Mouse (Mus musculus) forebrain, embryonic 11.5 days (tissue): ENCODE data around the gene 1700028K03Rik. TPM values are rescaled to one million over a fixed set of nuclear protein-coding genes. Genes with fewer than 3 reads are reported as not detected.

Source experiments
- ATAC-seq: fragments of 200-750 bp; cut with Nextera tagmentation; replicated peaks from 2 replicates; pipeline ENCODE4 v1.8.0; 2017; ENCODE audit warnings: moderate TSS enrichment; ENCODE audit not compliant: low FRiP score
- DNase-seq: peaks from one replicate; pipeline ENCODE4 v3.0.0-alpha.2; 2017; ENCODE audit warnings: low spot score
- H3K27ac ChIP-seq: fragments of 300-500 bp; sonication (generic); 2 replicates; pipeline ENCODE4 v1.5.1; 2014; ENCODE audit warnings: low read depth, low read length
- H3K27me3 ChIP-seq: fragments of 300-500 bp; sonication (generic); 2 replicates; pipeline ENCODE4 v1.6.1; 2014; ENCODE audit warnings: mild to moderate bottlenecking, low read length, mixed read lengths; ENCODE audit not compliant: control insufficient read depth, insufficient read depth
- H3K36me3 ChIP-seq: fragments of 300-500 bp; sonication (generic); 2 replicates; pipeline ENCODE4 v1.6.1; 2014; ENCODE audit warnings: mild to moderate bottlenecking, low read length, moderate library complexity, mixed read lengths; ENCODE audit not compliant: control insufficient read depth, insufficient read depth
- H3K4me1 ChIP-seq: fragments of 300-500 bp; sonication (generic); replicated peaks from 2 replicates; pipeline ENCODE4 v1.6.1; 2014; ENCODE audit warnings: low read length, mixed read lengths; ENCODE audit not compliant: control insufficient read depth, insufficient read depth
- H3K4me2 ChIP-seq: fragments of 300-500 bp; sonication (generic); 2 replicates; pipeline ENCODE4 v1.6.1; 2014; ENCODE audit warnings: low read depth, mild to moderate bottlenecking, low read length, moderate library complexity, mixed read lengths; ENCODE audit not compliant: severe bottlenecking
- H3K4me3 ChIP-seq: fragments of 300-500 bp; sonication (generic); 2 replicates; pipeline ENCODE4 v1.5.1; 2014; ENCODE audit warnings: low read depth, low read length
- H3K9ac ChIP-seq: fragments of 300-500 bp; sonication (generic); 2 replicates; pipeline ENCODE4 v1.6.1; 2014; ENCODE audit warnings: low read length
- H3K9me3 ChIP-seq: fragments of 300-500 bp; sonication (generic); 2 replicates; pipeline ENCODE4 v1.6.1; 2016; ENCODE audit warnings: low read length, mixed read lengths; ENCODE audit not compliant: control insufficient read depth
- WGBS: fragments of 180-500 bp; shearing (Covaris S2); extraction: QIAGEN DNeasy Blood & Tissue Kit; methylation state at CpG from one replicate; pipeline ENCODE4 v1.1.7; 2014; 5-methylcytosine and 5-hydroxymethylcytosine counted together
- polyA plus RNA-seq: library from polyadenylated mRNA; unstranded; fragments of >200 nt; fragmentation: Nextera tagmentation; extraction: Ambion mirVana; gene quantifications from 2 replicates; pipeline ENCODE4 v1.2.1, GENCODE M21; 2014

Gene 1700028K03Rik
- polyA plus RNA-seq, 1 experiment from 2014 or later = 0.16 TPM

DNA sequence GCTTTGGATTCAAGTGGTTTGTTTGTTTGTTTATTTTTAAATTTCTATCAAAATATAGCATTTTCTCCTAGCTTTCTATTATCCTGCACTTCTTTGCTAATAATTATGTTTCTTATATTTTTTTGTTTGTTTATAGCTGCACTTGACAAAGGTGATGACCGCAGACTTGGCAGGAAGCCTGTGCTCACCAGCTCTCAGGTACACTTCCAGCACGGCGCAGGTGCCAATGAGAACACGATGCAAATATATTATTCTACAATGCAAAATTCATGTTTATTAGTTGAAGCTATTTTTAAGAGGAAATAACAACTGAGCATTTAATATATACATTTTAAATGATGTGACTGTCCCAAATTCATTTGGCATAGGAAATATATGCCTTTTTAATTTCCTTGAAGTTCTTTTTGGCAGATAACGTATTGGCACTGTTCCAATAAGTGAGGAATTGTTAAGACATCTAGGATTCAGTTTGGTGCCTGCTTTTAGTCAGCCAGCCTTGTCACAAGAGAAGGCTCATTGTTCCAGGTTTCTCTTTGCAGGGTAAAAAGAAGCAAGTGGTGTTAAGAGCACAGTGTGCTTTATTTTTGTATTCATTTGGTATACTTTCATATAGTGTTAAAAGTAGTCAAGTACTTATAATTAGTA, 34.5 kb upstream of the 1700028K03Rik start:
- no peak overlapping the region for H3K9ac ChIP-seq
- no peak for DNase-seq
- no peaks in the 10 kb centered on the region for H3K27me3 ChIP-seq
- H3K27ac ChIP-seq = no peak overlapping the region
- H3K9me3 ChIP-seq = no peaks in the 10 kb centered on the region
- 89% methylated on average over 5 of the region's 5 CpGs for WGBS
- no peaks in the 10 kb centered on the region for H3K36me3 ChIP-seq
- H3K4me1 ChIP-seq = peaks cover 7% of the 10 kb centered on the region
- H3K4me3 ChIP-seq = no peak overlapping the region
- no peak for ATAC-seq
- H3K4me2 ChIP-seq = no peak overlapping the region

DNA sequence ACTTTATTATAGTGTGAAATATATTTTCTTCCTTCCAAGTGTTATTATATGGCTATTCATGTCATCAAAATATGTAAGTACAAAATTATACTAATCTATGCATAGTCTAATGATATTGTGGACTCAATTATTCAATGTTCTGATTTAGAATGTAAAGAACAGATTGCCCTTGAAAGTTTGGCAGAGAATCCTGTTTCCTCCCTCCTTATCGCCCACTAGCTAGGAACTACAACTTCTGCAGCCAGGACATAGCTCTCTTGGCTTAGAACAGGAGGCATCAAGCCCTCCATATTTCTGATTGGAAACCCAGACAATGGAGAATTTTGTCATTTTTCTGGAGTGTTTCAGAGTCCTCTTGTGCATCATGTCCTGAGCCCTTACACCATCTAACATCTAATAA, 33.8 kb upstream of the 1700028K03Rik start:
- no peak overlapping the region for H3K4me2 ChIP-seq
- 71% methylated on average over 1 of the region's 1 CpGs for WGBS
- H3K27me3 ChIP-seq = no peaks in the 10 kb centered on the region
- H3K9me3 ChIP-seq = no peaks in the 10 kb centered on the region
- no peak overlapping the region for H3K4me3 ChIP-seq
- no peak for DNase-seq
- no peak overlapping the region for H3K9ac ChIP-seq
- ATAC-seq = no peak
- H3K27ac ChIP-seq = no peak overlapping the region
- peaks cover 7% of the 10 kb centered on the region for H3K4me1 ChIP-seq
- H3K36me3 ChIP-seq = no peaks in the 10 kb centered on the region

DNA sequence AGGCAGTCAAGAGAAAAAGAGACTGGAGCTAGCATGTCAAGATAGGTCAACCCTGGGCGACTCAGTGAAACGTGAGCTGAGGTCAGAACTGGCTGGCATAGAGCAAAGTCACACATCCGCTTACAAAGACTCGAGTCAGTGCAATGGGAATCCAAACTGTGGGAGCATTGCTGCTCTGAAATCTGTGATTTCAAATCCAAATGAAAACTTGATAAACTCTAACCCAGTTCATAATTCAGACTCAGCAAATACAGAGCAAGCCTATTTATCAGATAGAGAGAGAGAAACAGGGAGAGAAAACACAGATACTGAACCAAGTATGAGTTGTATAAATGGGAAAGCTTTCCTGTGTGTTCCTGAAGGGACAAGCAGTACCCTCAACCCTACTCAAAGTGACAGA, 27.2 kb upstream of the 1700028K03Rik start, which contains the start of gene Gm42669:
Gm42669 (plus strand) TSS at position 301 of the 400 bp plus-strand sequence.
- Histone ChIP-seq H3K4me3 (no peak within 1 kb of the TSS), H3K9ac (no peak within 1 kb of the TSS), H3K4me1 (no peaks in the 10 kb centered on the region), H3K4me2 (no peak within 1 kb of the TSS), H3K9me3 (no peaks in the 10 kb centered on the region), H3K36me3 (no peaks in the 10 kb centered on the region; the same call in 1 of the 2 replicates), H3K27ac (no peak within 1 kb of the TSS), H3K27me3 (no peaks in the 10 kb centered on the region)
- no peak for ATAC-seq
- DNase-seq = no peak
- 84% methylated on average over 4 of the region's 4 CpGs for WGBS

DNA sequence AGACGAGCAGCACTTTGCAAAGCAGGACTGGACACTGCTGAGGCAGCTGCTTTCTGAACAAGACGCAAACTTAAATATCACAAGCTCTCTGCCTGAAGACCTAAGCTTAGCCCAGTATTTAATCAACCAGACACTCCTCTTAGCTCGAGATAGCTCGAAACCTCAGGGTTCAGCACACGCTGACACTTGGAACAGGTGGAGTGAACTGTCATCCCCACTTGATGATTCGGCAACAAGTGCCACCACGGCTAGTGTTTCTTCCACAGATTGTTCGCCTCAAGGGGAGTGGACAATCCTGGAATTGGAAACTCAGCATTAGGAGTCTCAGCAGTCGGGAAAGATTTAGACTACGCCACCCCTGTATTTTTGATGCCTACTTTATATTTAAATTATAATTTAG, 24.0 kb upstream of the 1700028K03Rik start:
- Histone ChIP-seq H3K9ac (no peak overlapping the region), H3K27me3 (no peaks in the 10 kb centered on the region), H3K36me3 (no peaks in the 10 kb centered on the region; the same call in 1 of the 2 replicates), H3K27ac (no peak overlapping the region), H3K4me3 (no peak overlapping the region), H3K4me1 (no peaks in the 10 kb centered on the region), H3K9me3 (no peaks in the 10 kb centered on the region), H3K4me2 (no peak overlapping the region)
- no peak for DNase-seq
- no peak for ATAC-seq
- WGBS = 89% methylated on average over 10 of the region's 10 CpGs

DNA sequence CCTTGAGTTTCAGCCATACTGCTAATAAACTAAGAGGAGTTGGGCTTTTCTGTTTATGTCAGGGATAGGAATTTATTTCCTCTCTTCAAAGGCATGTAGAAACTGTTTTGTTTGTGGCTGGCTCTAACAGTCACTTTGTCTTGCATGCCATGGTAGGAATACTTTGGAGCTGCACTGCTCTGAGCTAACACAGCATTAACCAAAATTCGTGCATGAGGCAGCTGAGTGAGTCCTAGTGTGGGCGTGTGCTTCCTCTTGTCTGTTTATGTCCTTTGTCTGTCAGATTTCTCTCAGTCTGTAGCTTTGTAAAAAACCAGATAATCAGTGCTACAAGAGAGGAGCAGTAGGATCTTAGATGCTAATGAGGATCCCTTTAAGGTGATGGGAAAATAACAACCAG, 23.2 kb upstream of the 1700028K03Rik start:
- no peak overlapping the region for H3K9ac ChIP-seq
- 64% methylated on average over 2 of the region's 2 CpGs for WGBS
- no peak overlapping the region for H3K27ac ChIP-seq
- H3K27me3 ChIP-seq = no peaks in the 10 kb centered on the region
- H3K4me3 ChIP-seq = no peak overlapping the region
- ATAC-seq (no peak), DNase-seq (no peak)
- H3K36me3 ChIP-seq = no peaks in the 10 kb centered on the region; the same call in 1 of the 2 replicates
- H3K4me1 ChIP-seq = no peaks in the 10 kb centered on the region
- no peaks in the 10 kb centered on the region for H3K9me3 ChIP-seq
- no peak overlapping the region for H3K4me2 ChIP-seq

DNA sequence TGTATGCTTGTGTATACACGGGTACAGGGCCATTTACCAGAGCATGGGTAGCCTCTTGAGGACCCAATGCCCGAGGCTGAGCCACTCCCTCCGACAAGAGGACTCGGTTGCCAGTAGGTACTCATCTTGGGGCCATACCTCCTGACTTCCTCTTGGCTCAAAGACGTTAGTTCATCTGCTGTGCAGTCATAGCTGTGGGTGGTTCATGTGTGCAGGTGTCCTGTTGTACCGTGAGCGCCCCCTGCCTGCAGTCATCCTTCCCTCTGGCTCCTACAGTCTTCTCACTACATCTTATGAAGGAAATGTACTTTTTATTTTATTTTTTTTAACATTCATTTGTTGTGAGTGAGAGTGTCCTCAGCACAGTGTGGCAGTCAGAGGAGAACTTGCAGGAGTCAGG, 20.9 kb upstream of the 1700028K03Rik start:
- no peak overlapping the region for H3K4me3 ChIP-seq
- no peak overlapping the region for H3K27ac ChIP-seq
- H3K27me3 ChIP-seq = no peaks in the 10 kb centered on the region
- WGBS = 54% methylated on average over 7 of the region's 7 CpGs
- no peaks in the 10 kb centered on the region for H3K9me3 ChIP-seq
- H3K4me2 ChIP-seq = no peak overlapping the region
- ATAC-seq = no peak; the same call in 1 of the 2 replicates
- H3K36me3 ChIP-seq = no peaks in the 10 kb centered on the region
- no peak overlapping the region for H3K9ac ChIP-seq
- peak; percentile 71 for DNase-seq
- H3K4me1 ChIP-seq = no peaks in the 10 kb centered on the region

DNA sequence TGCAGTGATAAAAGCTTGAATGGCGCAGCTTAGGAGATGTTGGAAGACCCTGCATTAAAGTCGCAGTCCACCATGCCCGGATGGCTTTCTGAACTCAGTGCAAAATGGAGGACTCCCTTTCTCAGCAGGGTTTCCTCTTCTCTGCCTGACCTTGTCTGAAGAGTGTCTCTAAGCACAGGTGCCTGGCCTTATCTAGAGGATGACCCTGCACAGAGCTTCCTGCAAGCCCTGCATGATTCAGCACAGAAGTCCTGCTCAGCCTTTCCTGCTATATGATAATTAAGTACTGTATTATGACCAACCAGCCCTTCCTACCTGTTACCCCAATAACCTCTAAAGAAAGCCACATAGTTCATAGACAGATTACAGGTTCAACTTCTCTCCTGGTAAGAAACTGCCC, 19.1 kb upstream of the 1700028K03Rik start:
- Histone ChIP-seq H3K4me2 (no peak overlapping the region), H3K4me1 (no peaks in the 10 kb centered on the region), H3K36me3 (no peaks in the 10 kb centered on the region), H3K27ac (no peak overlapping the region), H3K27me3 (no peaks in the 10 kb centered on the region), H3K9ac (no peak overlapping the region), H3K4me3 (no peak overlapping the region), H3K9me3 (no peaks in the 10 kb centered on the region)
- no peak for ATAC-seq
- WGBS = 94% methylated on average over 3 of the region's 3 CpGs
- no peak for DNase-seq

DNA sequence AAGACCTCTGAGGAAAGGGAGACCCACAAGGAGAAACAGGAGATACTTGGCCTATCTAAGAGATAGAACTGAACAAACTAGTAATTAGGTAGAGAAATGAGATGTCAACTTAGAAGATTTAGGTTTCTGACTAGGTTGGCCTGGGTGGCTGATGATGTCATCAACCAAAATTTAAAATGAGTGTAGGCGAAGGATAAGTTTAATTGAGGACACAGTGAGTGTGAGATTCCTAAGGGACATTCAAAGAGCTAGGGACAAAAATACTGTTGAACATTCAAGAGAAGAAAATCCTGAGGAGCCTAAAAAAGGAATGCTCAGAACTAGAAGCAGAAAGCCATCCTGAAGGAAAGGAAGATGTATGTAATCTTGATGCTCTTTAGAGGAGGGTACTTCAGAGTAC, 18.4 kb upstream of the 1700028K03Rik start:
- Histone ChIP-seq H3K4me2 (no peak overlapping the region), H3K4me1 (no peaks in the 10 kb centered on the region), H3K27ac (no peak overlapping the region), H3K36me3 (no peaks in the 10 kb centered on the region), H3K27me3 (no peaks in the 10 kb centered on the region), H3K9ac (no peak overlapping the region), H3K4me3 (no peak overlapping the region), H3K9me3 (no peaks in the 10 kb centered on the region)
- no peak for DNase-seq
- no peak for ATAC-seq
- WGBS = 94% methylated on average over 1 of the region's 1 CpGs

DNA sequence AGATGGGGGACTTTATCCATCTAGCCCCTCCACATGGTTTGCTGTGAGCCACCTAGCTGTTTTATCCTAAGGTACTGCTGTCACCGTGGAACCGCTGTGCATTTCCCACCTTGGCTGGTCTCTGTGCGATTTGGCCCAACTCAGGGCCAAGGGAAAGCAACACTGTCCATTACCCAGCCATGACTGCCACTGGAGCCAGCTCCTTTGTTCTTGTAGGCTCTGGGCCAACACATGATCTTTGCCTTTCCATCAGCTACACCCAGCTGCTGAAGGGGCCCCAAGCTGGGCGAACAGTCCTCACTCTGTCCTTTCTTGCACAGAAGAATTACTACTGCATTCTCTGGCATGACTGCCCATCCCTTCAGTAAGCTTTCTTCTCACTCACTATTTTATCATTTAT, 15.9 kb upstream of the 1700028K03Rik start:
- ATAC-seq (no peak), DNase-seq (no peak)
- no peaks in the 10 kb centered on the region for H3K36me3 ChIP-seq
- H3K4me2 ChIP-seq = no peak overlapping the region
- H3K4me3 ChIP-seq = no peak overlapping the region
- no peak overlapping the region for H3K27ac ChIP-seq
- no peaks in the 10 kb centered on the region for H3K4me1 ChIP-seq
- no peaks in the 10 kb centered on the region for H3K9me3 ChIP-seq
- no peaks in the 10 kb centered on the region for H3K27me3 ChIP-seq
- H3K9ac ChIP-seq = no peak overlapping the region
- 94% methylated on average over 4 of the region's 4 CpGs for WGBS
